8 mouse cellular contexts compared by ENCODE assay signal in genomic region chr9:55110059-55110834, GRCm38 (mm10). TPM values are rescaled to one million over a fixed set of nuclear protein-coding genes. Genes with fewer than 3 reads are reported as not detected.
DNase-seq lines count a peak whose midpoint lies in the region; ATAC-seq lines count a peak whose summit lies in the region.

No protein-coding gene starts in this region.

- no peak overlapping the region for H3K9ac ChIP-seq in embryonic facial prominence, embryonic 14.5 days (ENCODE audit: low read depth, low read length)
- H3K9ac ChIP-seq in limb, embryonic 12.5 days (replicated peaks) = no peak overlapping the region
- H3K9ac ChIP-seq in midbrain, embryonic 16.5 days (ENCODE audit: low read depth, low read length) = no peak overlapping the region

- peak; percentile 95 for DNase-seq in 416B (ENCODE audit: low read depth)
- DNase-seq in adrenal gland, postnatal 4 days (ENCODE audit: low spot score in 2 of 2) = peak; percentile 55 to 72
- DNase-seq in embryonic facial prominence, embryonic 14.5 days (ENCODE audit: low spot score) = peak; percentile 91
- peak; percentile 84 for DNase-seq in heart, adult 8-10 months (ENCODE audit: low spot score)
- peak; percentile 76 to 88 for DNase-seq in kidney, adult 8-10 months
- peak; percentile 46 to 81 for DNase-seq in spleen, postnatal 10 days (ENCODE audit: low spot score in 2 of 2)

- H3K4me3 ChIP-seq in embryonic facial prominence, embryonic 14.5 days (ENCODE audit: low read depth, low read length) = no peak overlapping the region
- H3K4me3 ChIP-seq in limb, embryonic 12.5 days (replicated peaks) = no peak overlapping the region
- no peak overlapping the region for H3K4me3 ChIP-seq in midbrain, embryonic 16.5 days (ENCODE audit: low read depth, low read length)

- no peaks in the 10 kb centered on the region for H3K4me1 ChIP-seq in embryonic facial prominence, embryonic 14.5 days (ENCODE audit: control insufficient read depth, insufficient read depth, low read length)
- H3K4me1 ChIP-seq in limb, embryonic 12.5 days (replicated peaks) = no peaks in the 10 kb centered on the region
- no peaks in the 10 kb centered on the region for H3K4me1 ChIP-seq in midbrain, embryonic 16.5 days (ENCODE audit: control insufficient read depth, insufficient read depth, low read length)

- H3K36me3 ChIP-seq in embryonic facial prominence, embryonic 14.5 days (ENCODE audit: control insufficient read depth, insufficient read depth, low read length) = no peaks in the 10 kb centered on the region
- H3K36me3 ChIP-seq in limb, embryonic 12.5 days = no peaks in the 10 kb centered on the region
- no peaks in the 10 kb centered on the region for H3K36me3 ChIP-seq in midbrain, embryonic 16.5 days (ENCODE audit: control insufficient read depth, insufficient read depth, low read length)

- no peak overlapping the region for H3K4me2 ChIP-seq in embryonic facial prominence, embryonic 14.5 days (ENCODE audit: low read depth, low read length)
- no peak overlapping the region for H3K4me2 ChIP-seq in limb, embryonic 12.5 days
- H3K4me2 ChIP-seq in midbrain, embryonic 16.5 days (ENCODE audit: low read length) = peak overlapping the region; percentile 33

- no peaks in the 10 kb centered on the region for H3K9me3 ChIP-seq in embryonic facial prominence, embryonic 14.5 days (ENCODE audit: control insufficient read depth, low read length)
- H3K9me3 ChIP-seq in limb, embryonic 12.5 days = no peaks in the 10 kb centered on the region
- no peaks in the 10 kb centered on the region for H3K9me3 ChIP-seq in midbrain, embryonic 16.5 days (replicated peaks; ENCODE audit: control insufficient read depth, low read length, poor library complexity, severe bottlenecking)

- H3K27me3 ChIP-seq in embryonic facial prominence, embryonic 14.5 days (replicated peaks; ENCODE audit: control insufficient read depth, insufficient read depth, low read length) = no peaks in the 10 kb centered on the region
- H3K27me3 ChIP-seq in limb, embryonic 12.5 days = no peaks in the 10 kb centered on the region
- no peaks in the 10 kb centered on the region for H3K27me3 ChIP-seq in midbrain, embryonic 16.5 days (ENCODE audit: control insufficient read depth, insufficient read depth, low read depth, low read length)

- H3K27ac ChIP-seq in embryonic facial prominence, embryonic 14.5 days (replicated peaks; ENCODE audit: low read depth, low read length) = no peak overlapping the region
- H3K27ac ChIP-seq in limb, embryonic 12.5 days = no peak overlapping the region
- no peak overlapping the region for H3K27ac ChIP-seq in midbrain, embryonic 16.5 days (ENCODE audit: low read length)

- peak; percentile 93 for ATAC-seq in embryonic facial prominence, embryonic 14.5 days (ENCODE audit: low read depth)
- peak; percentile 83 for ATAC-seq in limb, embryonic 12.5 days (ENCODE audit: insufficient number of reproducible peaks, insufficient read depth, low FRiP score, low TSS enrichment, low read depth)
- ATAC-seq in midbrain, embryonic 16.5 days = peak; percentile 93

- 33% methylated on average over 16 of the region's 16 CpGs for WGBS in embryonic facial prominence, embryonic 14.5 days
- WGBS in limb, embryonic 12.5 days = 31% methylated on average over 16 of the region's 16 CpGs
- 32% methylated on average over 16 of the region's 16 CpGs for WGBS in midbrain, embryonic 16.5 days

RNA-seq across cellular contexts. Expression of gene Ube2q2, which starts 38.4 kb away (rescaled TPM):
- total RNA-seq in adrenal gland, postnatal 4 days (2021) = 10 to 100 TPM; 40.4 to 45.1 TPM
- polyA plus RNA-seq in embryonic facial prominence, embryonic 14.5 days (2014; fragmentation: Nextera tagmentation; extraction: Ambion mirVana) = 32.0 and 34.1 TPM in 2 replicates
- 10 to 100 TPM; 27.6 to 29.7 (median 28.3) TPM for total RNA-seq in heart, adult 8-10 months (2022)
- polyA plus RNA-seq in limb, embryonic 12.5 days (2016; fragmentation: Nextera tagmentation; extraction: Ambion mirVana) = 45.1 and 48.3 TPM in 2 replicates
- polyA plus RNA-seq in midbrain, embryonic 16.5 days (2015; fragmentation: Nextera tagmentation; extraction: Ambion mirVana) = 38.1 and 38.7 TPM in 2 replicates
